Mouse (Mus musculus): ENCODE measurements around the gene Arf1. TPM values are rescaled to one million over a fixed set of nuclear protein-coding genes. Genes with fewer than 3 reads are reported as not detected.

Arf1 gene
- polyA plus RNA-seq, 1 experiment from 2014 or later: 739 TPM

DNA sequence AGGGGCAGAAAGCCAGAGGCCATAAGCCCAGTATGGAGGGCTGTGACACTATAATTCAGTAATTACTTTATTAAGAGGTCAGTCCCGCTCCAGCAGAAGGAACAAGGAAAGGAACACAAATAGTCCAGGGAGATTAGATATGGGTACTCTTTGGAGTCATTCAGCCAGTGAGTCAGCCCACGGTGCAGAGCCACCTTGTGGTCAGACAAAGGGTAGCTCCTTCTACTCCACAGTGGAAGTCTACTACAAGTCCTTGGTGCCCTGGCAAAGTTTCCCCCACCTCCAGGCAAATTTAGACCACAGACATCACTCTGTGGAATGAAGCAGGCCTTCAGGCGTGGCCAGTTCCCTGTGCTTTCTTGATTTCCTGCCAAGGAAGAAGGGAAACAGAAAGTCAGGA is 44.2 kb downstream of the Arf1 start:
- H3K4me1 ChIP-seq (replicated peaks; ENCODE audit: control insufficient read depth, insufficient read depth, low read length): peaks cover 11% of the 10 kb centered on the region
- no peaks in the 10 kb centered on the region for H3K9me3 ChIP-seq (ENCODE audit: control insufficient read depth, low read length)
- peaks cover 7% of the 10 kb centered on the region; the same call in 1 of the 2 replicates for H3K36me3 ChIP-seq (ENCODE audit: control insufficient read depth, insufficient read depth, low read length)
- ATAC-seq (ENCODE audit: low read depth): peak; percentile 74
- no peak overlapping the region for H3K4me2 ChIP-seq (ENCODE audit: low read depth, low read length)
- WGBS: 20% methylated on average over 3 of the region's 3 CpGs
- no peak overlapping the region for H3K4me3 ChIP-seq (ENCODE audit: low read length)
- 0 out of 2 replicates have a peak overlapping the region, but pooled peaks have one; percentile 1 for H3K9ac ChIP-seq (ENCODE audit: low read length)
- peaks cover 6% of the 10 kb centered on the region for H3K27me3 ChIP-seq (ENCODE audit: control insufficient read depth, insufficient read depth, low read depth, low read length)
- H3K27ac ChIP-seq (ENCODE audit: low read length): peak overlapping the region; percentile 50

DNA sequence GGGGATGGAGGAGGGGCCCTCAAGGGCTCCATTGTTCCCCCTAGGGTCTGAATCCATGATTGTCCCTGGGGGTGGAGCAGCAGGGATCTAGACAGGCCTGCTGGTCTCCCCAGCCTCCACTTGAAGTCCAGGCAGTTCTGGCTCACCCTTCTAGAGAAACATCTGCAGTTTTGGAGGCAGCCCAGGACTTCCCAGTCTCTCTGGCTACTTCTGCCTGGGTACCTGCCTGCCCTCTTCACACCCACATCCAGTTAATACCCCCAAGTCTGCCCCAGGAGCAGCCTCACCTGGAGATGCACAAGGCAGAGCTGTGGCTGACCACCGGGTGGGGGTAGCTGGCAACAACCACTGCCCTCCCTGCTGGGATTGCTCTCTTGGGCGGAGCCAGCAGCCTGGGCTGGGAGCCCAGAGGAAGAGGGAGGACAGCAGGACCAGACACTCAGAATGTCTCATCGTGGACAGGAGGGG is 45.2 kb downstream of the Arf1 start, which contains the start of gene Gjc2:
Gene Gjc2, minus strand, starts transcription at position 350 of the 468 bp plus-strand sequence.
- H3K9me3 ChIP-seq (ENCODE audit: control insufficient read depth, low read length): no peaks in the 10 kb centered on the region
- peaks cover 9% of the 10 kb centered on the region for H3K27me3 ChIP-seq (ENCODE audit: control insufficient read depth, insufficient read depth, low read depth, low read length)
- peaks cover 7% of the 10 kb centered on the region; the same call in 1 of the 2 replicates for H3K36me3 ChIP-seq (ENCODE audit: control insufficient read depth, insufficient read depth, low read length)
- peaks cover 11% of the 10 kb centered on the region for H3K4me1 ChIP-seq (replicated peaks; ENCODE audit: control insufficient read depth, insufficient read depth, low read length)
- H3K4me3 ChIP-seq (ENCODE audit: low read length): no peak within 1 kb of the TSS
- 15% methylated on average over 2 of the region's 3 CpGs for WGBS
- no peak within 1 kb of the TSS for H3K4me2 ChIP-seq (ENCODE audit: low read depth, low read length)
- H3K9ac ChIP-seq (ENCODE audit: low read length): peak within 1 kb of the TSS; percentile 33; the same call in 1 of the 2 replicates
- H3K27ac ChIP-seq (ENCODE audit: low read length): peak within 1 kb of the TSS; percentile 50
- ATAC-seq (ENCODE audit: low read depth): peak; percentile 73

DNA sequence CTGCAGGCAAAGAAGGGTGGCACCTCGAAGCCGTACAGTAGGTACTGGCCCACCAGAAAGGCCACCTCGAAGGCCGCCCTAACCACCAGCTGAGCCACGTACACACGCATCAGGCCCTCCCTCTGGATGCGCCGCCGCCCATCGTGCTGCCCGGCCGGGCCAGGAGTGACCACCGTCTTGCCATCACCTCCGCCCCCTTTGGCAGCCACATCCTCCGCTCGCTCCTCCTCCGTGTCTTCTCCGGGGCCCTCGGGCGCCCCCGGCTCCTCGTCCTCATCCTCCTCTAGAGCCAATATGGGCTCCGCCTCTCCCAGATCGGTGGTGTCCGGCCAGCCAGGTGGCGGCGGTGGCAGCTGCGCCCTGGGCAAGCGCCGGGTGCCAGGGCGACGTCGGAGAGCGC is 51.1 kb downstream of the Arf1 start:
- Histone ChIP-seq H3K4me1 (replicated peaks; ENCODE audit: control insufficient read depth, insufficient read depth, low read length) (peaks cover 2% of the 10 kb centered on the region; the same call in 1 of the 2 replicates), H3K9me3 (ENCODE audit: control insufficient read depth, low read length) (no peaks in the 10 kb centered on the region), H3K4me3 (ENCODE audit: low read length) (peak overlapping the region; percentile 22), H3K27me3 (ENCODE audit: control insufficient read depth, insufficient read depth, low read depth, low read length) (peaks cover 49% of the 10 kb centered on the region), H3K9ac (ENCODE audit: low read length) (no peak overlapping the region), H3K36me3 (ENCODE audit: control insufficient read depth, insufficient read depth, low read length) (no peaks in the 10 kb centered on the region), H3K27ac (ENCODE audit: low read length) (no peak overlapping the region), H3K4me2 (ENCODE audit: low read depth, low read length) (peak overlapping the region; percentile 42; the same call in 1 of the 2 replicates)
- 8% methylated on average over 34 of the region's 34 CpGs for WGBS
- no peak; the same call in 1 of the 2 replicates for ATAC-seq (ENCODE audit: low read depth)

- Histone ChIP-seq H3K4me2 (ENCODE audit: low read depth, low read length) (peak overlapping the region; percentile 42), H3K27ac (ENCODE audit: low read length) (no peak overlapping the region), H3K4me3 (ENCODE audit: low read length) (peak overlapping the region; percentile 22), H3K9me3 (ENCODE audit: control insufficient read depth, low read length) (no peaks in the 10 kb centered on the region), H3K27me3 (ENCODE audit: control insufficient read depth, insufficient read depth, low read depth, low read length) (peaks cover 49% of the 10 kb centered on the region), H3K9ac (ENCODE audit: low read length) (0 out of 2 replicates have a peak overlapping the region, but pooled peaks have one; percentile 20), H3K4me1 (replicated peaks; ENCODE audit: control insufficient read depth, insufficient read depth, low read length) (peaks cover 2% of the 10 kb centered on the region; the same call in 1 of the 2 replicates), H3K36me3 (ENCODE audit: control insufficient read depth, insufficient read depth, low read length) (no peaks in the 10 kb centered on the region)
- 2% methylated on average over 48 of the region's 48 CpGs for WGBS
- ATAC-seq (ENCODE audit: low read depth): no peak
Observed at GRCm38 (mm10) chr11:59176475-59176874, 51.6 kb downstream of the Arf1 start.

GRCm38 (mm10) chr11:59174189-59174838 is 53.8 kb downstream of the Arf1 start:
- Histone ChIP-seq H3K4me1 (replicated peaks; ENCODE audit: control insufficient read depth, insufficient read depth, low read length) (peaks cover 2% of the 10 kb centered on the region; the same call in 1 of the 2 replicates), H3K4me3 (ENCODE audit: low read length) (no peak overlapping the region), H3K4me2 (ENCODE audit: low read depth, low read length) (no peak overlapping the region), H3K9ac (ENCODE audit: low read length) (no peak overlapping the region), H3K27me3 (ENCODE audit: control insufficient read depth, insufficient read depth, low read depth, low read length) (peaks cover 47% of the 10 kb centered on the region), H3K27ac (ENCODE audit: low read length) (no peak overlapping the region), H3K36me3 (ENCODE audit: control insufficient read depth, insufficient read depth, low read length) (no peaks in the 10 kb centered on the region), H3K9me3 (ENCODE audit: control insufficient read depth, low read length) (no peaks in the 10 kb centered on the region)
- ATAC-seq (ENCODE audit: low read depth): no peak
- 56% methylated on average over 6 of the region's 6 CpGs for WGBS

GRCm38 (mm10) chr11:59170549-59170948 is 57.5 kb downstream of the Arf1 start:
- Histone ChIP-seq H3K9ac (ENCODE audit: low read length) (no peak overlapping the region), H3K27ac (ENCODE audit: low read length) (no peak overlapping the region), H3K27me3 (ENCODE audit: control insufficient read depth, insufficient read depth, low read depth, low read length) (peaks cover 16% of the 10 kb centered on the region), H3K4me3 (ENCODE audit: low read length) (no peak overlapping the region), H3K4me1 (replicated peaks; ENCODE audit: control insufficient read depth, insufficient read depth, low read length) (no peaks in the 10 kb centered on the region), H3K4me2 (ENCODE audit: low read depth, low read length) (no peak overlapping the region), H3K36me3 (ENCODE audit: control insufficient read depth, insufficient read depth, low read length) (no peaks in the 10 kb centered on the region), H3K9me3 (ENCODE audit: control insufficient read depth, low read length) (no peaks in the 10 kb centered on the region)
- ATAC-seq (ENCODE audit: low read depth): no peak
- WGBS: 49% methylated on average over 4 of the region's 4 CpGs

GRCm38 (mm10) chr11:59169807-59170206 is 58.3 kb downstream of the Arf1 start:
- H3K27ac ChIP-seq (ENCODE audit: low read length): no peak overlapping the region
- WGBS: 35% methylated on average over 3 of the region's 3 CpGs
- no peak overlapping the region for H3K4me3 ChIP-seq (ENCODE audit: low read length)
- H3K4me2 ChIP-seq (ENCODE audit: low read depth, low read length): no peak overlapping the region
- no peak overlapping the region for H3K9ac ChIP-seq (ENCODE audit: low read length)
- H3K27me3 ChIP-seq (ENCODE audit: control insufficient read depth, insufficient read depth, low read depth, low read length): peaks cover 9% of the 10 kb centered on the region
- no peak for ATAC-seq (ENCODE audit: low read depth)
- no peaks in the 10 kb centered on the region for H3K4me1 ChIP-seq (replicated peaks; ENCODE audit: control insufficient read depth, insufficient read depth, low read length)
- H3K9me3 ChIP-seq (ENCODE audit: control insufficient read depth, low read length): no peaks in the 10 kb centered on the region
- no peaks in the 10 kb centered on the region for H3K36me3 ChIP-seq (ENCODE audit: control insufficient read depth, insufficient read depth, low read length)

GRCm38 (mm10) chr11:59165616-59166241 is 62.3 kb downstream of the Arf1 start:
- ATAC-seq (ENCODE audit: low read depth): no peak
- Histone ChIP-seq H3K27me3 (ENCODE audit: control insufficient read depth, insufficient read depth, low read depth, low read length) (no peaks in the 10 kb centered on the region), H3K4me3 (ENCODE audit: low read length) (no peak overlapping the region), H3K4me1 (replicated peaks; ENCODE audit: control insufficient read depth, insufficient read depth, low read length) (peaks cover 10% of the 10 kb centered on the region), H3K9ac (ENCODE audit: low read length) (no peak overlapping the region), H3K4me2 (ENCODE audit: low read depth, low read length) (no peak overlapping the region), H3K9me3 (ENCODE audit: control insufficient read depth, low read length) (no peaks in the 10 kb centered on the region), H3K36me3 (ENCODE audit: control insufficient read depth, insufficient read depth, low read length) (no peaks in the 10 kb centered on the region), H3K27ac (ENCODE audit: low read length) (no peak overlapping the region)
- WGBS: 38% methylated on average over 2 of the region's 2 CpGs

DNA sequence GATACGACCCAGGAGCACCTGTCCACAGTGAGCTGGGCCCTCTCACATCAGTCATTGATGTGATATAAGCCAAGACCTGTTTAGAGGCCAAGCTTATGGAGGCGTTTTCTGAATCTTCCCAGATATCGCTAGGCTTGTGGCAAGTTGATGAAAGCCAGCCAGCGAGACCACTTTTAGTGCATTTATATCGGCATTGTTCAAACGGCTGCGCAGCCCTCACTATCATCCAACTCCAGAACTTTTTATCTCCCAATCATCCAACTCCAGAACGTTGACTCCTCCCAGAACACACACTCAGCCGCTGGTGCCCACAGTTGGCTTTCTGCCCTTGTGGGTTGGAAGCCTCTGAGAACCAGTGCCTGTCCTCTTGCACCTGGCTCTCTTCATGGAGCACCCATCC is 63.7 kb downstream of the Arf1 start:
- Histone ChIP-seq H3K4me3 (ENCODE audit: low read length) (peak overlapping the region; percentile 84; the same call in 1 of the 2 replicates), H3K27ac (ENCODE audit: low read length) (peak overlapping the region; percentile 100)
- WGBS: 74% methylated on average over 9 of the region's 9 CpGs

More for the DNA sequence above, 63.7 kb downstream of the Arf1 start:
- Histone ChIP-seq H3K36me3 (ENCODE audit: control insufficient read depth, insufficient read depth, low read length) (no peaks in the 10 kb centered on the region), H3K4me1 (replicated peaks; ENCODE audit: control insufficient read depth, insufficient read depth, low read length) (peaks cover 10% of the 10 kb centered on the region), H3K9me3 (ENCODE audit: control insufficient read depth, low read length) (no peaks in the 10 kb centered on the region), H3K4me2 (ENCODE audit: low read depth, low read length) (peak overlapping the region; percentile 70), H3K9ac (ENCODE audit: low read length) (peak overlapping the region; percentile 97), H3K27me3 (ENCODE audit: control insufficient read depth, insufficient read depth, low read depth, low read length) (no peaks in the 10 kb centered on the region)
- ATAC-seq (ENCODE audit: low read depth): no peak

Data from lung, embryonic 16.5 days (tissue).